Mouse (Mus musculus): Measurements from ENCODE around the gene Plau. TPM values are rescaled to one million over a fixed set of nuclear protein-coding genes. Genes with fewer than 3 reads are reported as not detected.

The Plau gene
- total RNA-seq, 1 experiment, result 13.7 TPM

GRCm38 (mm10) chr14:20793758-20794531, 42.5 kb upstream of the Plau start, which contains the start of gene Camk2g:
Camk2g (minus strand) TSS chr14:20794088.
- H3K4me1 ChIP-seq (ENCODE audit: control insufficient read depth in 2 of 2, insufficient read depth in 2 of 2, low read length in 2 of 2, poor library complexity in 1 of 2), result peaks cover 4 to 12% of the 10 kb centered on the region in 2 experiments; a peak in 3 of 4 replicates

GRCm38 (mm10) chr14:20794589-20794988, 41.9 kb upstream of the Plau start:
- peaks cover 4 to 12% of the 10 kb centered on the region in 2 experiments; a peak in 3 of 4 replicates for H3K4me1 ChIP-seq (ENCODE audit: control insufficient read depth in 2 of 2, insufficient read depth in 2 of 2, low read length in 2 of 2, poor library complexity in 1 of 2)
- no peak for DNase-seq (ENCODE audit: low read depth, low spot score)
- peak overlapping the region; percentile 84 for H3K9ac ChIP-seq (ENCODE audit: insufficient read depth, low read depth, low read length, poor library complexity, severe bottlenecking)
- in situ Hi-C loops (cut with MboI; ENCODE audit: low sequenced_read_pairs in 2 of 2, unreplicated experiment in 2 of 2), result no loop called here
- no peak overlapping the region for H3K27ac ChIP-seq (ENCODE audit: insufficient read depth, low read depth, low read length, poor library complexity, severe bottlenecking)
- TF ChIP-seq MAFK (IDR thresholded peaks at IDR 0.05; ENCODE audit: insufficient read depth, low read depth, low read length), result no peak
- TF ChIP-seq HCFC1 (IDR thresholded peaks at IDR 0.05; ENCODE audit: borderline replicate concordance, insufficient read depth, low read length), result no peak
- no peak for TF ChIP-seq ZC3H11A (IDR thresholded peaks at IDR 0.05; ENCODE audit: borderline replicate concordance, low read depth, low read length)
- TF ChIP-seq CHD2 (IDR thresholded peaks at IDR 0.05; ENCODE audit: low read depth, low read length), result no peak
- TF ChIP-seq ZNF384 (IDR thresholded peaks at IDR 0.05; ENCODE audit: low read depth, low read length), result no peak
- peaks cover 15% of the 10 kb centered on the region; the same call in 1 of the 2 replicates for H3K36me3 ChIP-seq (ENCODE audit: control insufficient read depth, insufficient read depth, low read length, poor library complexity, severe bottlenecking)
- H3K9me3 ChIP-seq (ENCODE audit: control insufficient read depth, insufficient read depth, low read depth, low read length), result no peaks in the 10 kb centered on the region
- H3K4me3 ChIP-seq (ENCODE audit: insufficient read depth in 1 of 2, low read depth in 1 of 2, low read length in 2 of 2, poor library complexity in 1 of 2, severe bottlenecking in 1 of 2), result peak overlapping the region; percentile 84 to 98

More at GRCm38 (mm10) chr14:20793758-20794531, 42.5 kb upstream of the Plau start, which contains the start of gene Camk2g:
- Histone ChIP-seq H3K9me3 (ENCODE audit: control insufficient read depth, insufficient read depth, low read depth, low read length) (no peaks in the 10 kb centered on the region), H3K9ac (ENCODE audit: insufficient read depth, low read depth, low read length, poor library complexity, severe bottlenecking) (peak within 1 kb of the TSS; percentile 94), H3K4me3 (ENCODE audit: insufficient read depth in 1 of 2, low read depth in 1 of 2, low read length in 2 of 2, poor library complexity in 1 of 2, severe bottlenecking in 1 of 2) (peak within 1 kb of the TSS; percentile 97 to 98), H3K27ac (ENCODE audit: insufficient read depth, low read depth, low read length, poor library complexity, severe bottlenecking) (peak within 1 kb of the TSS; percentile 54; the same call in 1 of the 2 replicates), H3K36me3 (ENCODE audit: control insufficient read depth, insufficient read depth, low read length, poor library complexity, severe bottlenecking) (peaks cover 15% of the 10 kb centered on the region; the same call in 1 of the 2 replicates)
- in situ Hi-C loops (cut with MboI; ENCODE audit: low sequenced_read_pairs in 2 of 2, unreplicated experiment in 2 of 2), result no loop called here
- peak; percentile 48 for DNase-seq (ENCODE audit: low read depth, low spot score)
- TF ChIP-seq ZNF384 (IDR thresholded peaks at IDR 0.05; ENCODE audit: low read depth, low read length) (no peak), CHD2 (IDR thresholded peaks at IDR 0.05; ENCODE audit: low read depth, low read length) (no peak)

GRCm38 (mm10) chr14:20795423-20796152, 40.9 kb upstream of the Plau start:
- Histone ChIP-seq H3K9me3 (ENCODE audit: control insufficient read depth, insufficient read depth, low read depth, low read length) (no peaks in the 10 kb centered on the region), H3K4me1 (ENCODE audit: control insufficient read depth in 2 of 2, insufficient read depth in 2 of 2, low read length in 2 of 2, poor library complexity in 1 of 2) (peaks cover 4 to 12% of the 10 kb centered on the region in 2 experiments; a peak in 3 of 4 replicates), H3K4me3 (ENCODE audit: insufficient read depth in 1 of 2, low read depth in 1 of 2, low read length in 2 of 2, poor library complexity in 1 of 2, severe bottlenecking in 1 of 2) (no peak overlapping the region), H3K27ac (ENCODE audit: insufficient read depth, low read depth, low read length, poor library complexity, severe bottlenecking) (no peak overlapping the region), H3K36me3 (ENCODE audit: control insufficient read depth, insufficient read depth, low read length, poor library complexity, severe bottlenecking) (peaks cover 10% of the 10 kb centered on the region; the same call in 1 of the 2 replicates), H3K9ac (ENCODE audit: insufficient read depth, low read depth, low read length, poor library complexity, severe bottlenecking) (no peak overlapping the region)
- in situ Hi-C loops (cut with MboI; ENCODE audit: low sequenced_read_pairs in 2 of 2, unreplicated experiment in 2 of 2), result no loop called here
- DNase-seq (ENCODE audit: low read depth, low spot score), result no peak
- no peak for TF ChIP-seq HCFC1 (IDR thresholded peaks at IDR 0.05; ENCODE audit: borderline replicate concordance, insufficient read depth, low read length)
- TF ChIP-seq ZC3H11A (IDR thresholded peaks at IDR 0.05; ENCODE audit: borderline replicate concordance, low read depth, low read length), result no peak
- TF ChIP-seq MAFK (IDR thresholded peaks at IDR 0.05; ENCODE audit: insufficient read depth, low read depth, low read length), result no peak
- TF ChIP-seq CHD2 (IDR thresholded peaks at IDR 0.05; ENCODE audit: low read depth, low read length), result no peak

GRCm38 (mm10) chr14:20796170-20796569, 40.3 kb upstream of the Plau start:
- no peak overlapping the region for H3K4me3 ChIP-seq (ENCODE audit: insufficient read depth in 1 of 2, low read depth in 1 of 2, low read length in 2 of 2, poor library complexity in 1 of 2, severe bottlenecking in 1 of 2)
- in situ Hi-C loops (cut with MboI; ENCODE audit: low sequenced_read_pairs in 2 of 2, unreplicated experiment in 2 of 2), result no loop called here
- H3K9me3 ChIP-seq (ENCODE audit: control insufficient read depth, insufficient read depth, low read depth, low read length), result no peaks in the 10 kb centered on the region
- no peak overlapping the region for H3K27ac ChIP-seq (ENCODE audit: insufficient read depth, low read depth, low read length, poor library complexity, severe bottlenecking)
- H3K36me3 ChIP-seq (ENCODE audit: control insufficient read depth, insufficient read depth, low read length, poor library complexity, severe bottlenecking), result peaks cover 7% of the 10 kb centered on the region; the same call in 1 of the 2 replicates
- H3K4me1 ChIP-seq (ENCODE audit: control insufficient read depth in 2 of 2, insufficient read depth in 2 of 2, low read length in 2 of 2, poor library complexity in 1 of 2), result peaks cover 4 to 12% of the 10 kb centered on the region in 2 experiments; a peak in 3 of 4 replicates
- TF ChIP-seq ZC3H11A (IDR thresholded peaks at IDR 0.05; ENCODE audit: borderline replicate concordance, low read depth, low read length), result no peak
- no peak for TF ChIP-seq HCFC1 (IDR thresholded peaks at IDR 0.05; ENCODE audit: borderline replicate concordance, insufficient read depth, low read length)
- no peak for TF ChIP-seq MAFK (IDR thresholded peaks at IDR 0.05; ENCODE audit: insufficient read depth, low read depth, low read length)
- no peak for TF ChIP-seq ZNF384 (IDR thresholded peaks at IDR 0.05; ENCODE audit: low read depth, low read length)
- TF ChIP-seq CHD2 (IDR thresholded peaks at IDR 0.05; ENCODE audit: low read depth, low read length), result no peak
- H3K9ac ChIP-seq (ENCODE audit: insufficient read depth, low read depth, low read length, poor library complexity, severe bottlenecking), result no peak overlapping the region
- DNase-seq (ENCODE audit: low read depth, low spot score), result no peak
